Mouse (Mus musculus): ENCODE measurements at regions not wholly inside any gene's neighbourhood (a gene's known extent, or its start where the extent isn't known, plus 50 kb on each side); places are given as distances from the start of the nearest gene placed in this dataset.

GRCm38 (mm10) chr12:54293248-54293647 lies 89.6 kb upstream of the Egln3 start:
- no peak overlapping the region for H3K27ac ChIP-seq
- DNase-seq (ENCODE audit: extremely low spot score in 1 of 2, low spot score in 2 of 2), result no peak
- H3K4me3 ChIP-seq, result no peak overlapping the region
- TF ChIP-seq CTCF (IDR thresholded peaks at IDR 0.05), result no peak
- intact Hi-C loops (cut with DNase I), result no loop called here

GRCm38 (mm10) chr12:54290311-54290710 lies 86.7 kb upstream of the Egln3 start:
- Histone ChIP-seq H3K27ac (no peak overlapping the region), H3K4me3 (no peak overlapping the region)
- no peak for DNase-seq (ENCODE audit: extremely low spot score in 1 of 2, low spot score in 2 of 2)
- intact Hi-C loops (cut with DNase I), result no loop called here
- no peak for TF ChIP-seq CTCF (IDR thresholded peaks at IDR 0.05)

- no peak for DNase-seq (ENCODE audit: extremely low spot score in 1 of 2, low spot score in 2 of 2)
- Histone ChIP-seq H3K4me3 (no peak overlapping the region), H3K27ac (no peak overlapping the region)
- intact Hi-C loops (cut with DNase I), result no loop called here
- TF ChIP-seq CTCF (IDR thresholded peaks at IDR 0.05), result no peak
Measured at GRCm38 (mm10) chr12:54288747-54289146, 85.1 kb upstream of the Egln3 start.

GRCm38 (mm10) chr12:54288041-54288502 lies 84.4 kb upstream of the Egln3 start:
- intact Hi-C loops (cut with DNase I), result no loop called here
- TF ChIP-seq CTCF (IDR thresholded peaks at IDR 0.05), result no peak
- Histone ChIP-seq H3K27ac (no peak overlapping the region), H3K4me3 (no peak overlapping the region)
- DNase-seq (ENCODE audit: extremely low spot score in 1 of 2, low spot score in 2 of 2), result no peak

GRCm38 (mm10) chr12:54286911-54287819 lies 83.5 kb upstream of the Egln3 start:
- Histone ChIP-seq H3K4me3 (no peak overlapping the region), H3K27ac (no peak overlapping the region)
- intact Hi-C loops (cut with DNase I), result no loop called here
- no peak for DNase-seq (ENCODE audit: extremely low spot score in 1 of 2, low spot score in 2 of 2)
- TF ChIP-seq CTCF (IDR thresholded peaks at IDR 0.05), result no peak

- no peak for TF ChIP-seq CTCF (IDR thresholded peaks at IDR 0.05)
- Histone ChIP-seq H3K27ac (no peak overlapping the region), H3K4me3 (no peak overlapping the region)
- intact Hi-C loops (cut with DNase I), result no loop called here
- DNase-seq (ENCODE audit: extremely low spot score in 1 of 2, low spot score in 2 of 2), result no peak
Measured at GRCm38 (mm10) chr12:54283646-54284045, 80.0 kb upstream of the Egln3 start.

- H3K4me3 ChIP-seq, result no peak overlapping the region
- DNase-seq (ENCODE audit: extremely low spot score in 1 of 2, low spot score in 2 of 2), result no peak
- no peak overlapping the region for H3K27ac ChIP-seq
- no peak for TF ChIP-seq CTCF (IDR thresholded peaks at IDR 0.05)
- intact Hi-C loops (cut with DNase I), result no loop called here
Measured at GRCm38 (mm10) chr12:54283011-54283410, 79.4 kb upstream of the Egln3 start.

- TF ChIP-seq CTCF (IDR thresholded peaks at IDR 0.05), result no peak
- Histone ChIP-seq H3K4me3 (no peak overlapping the region), H3K27ac (no peak overlapping the region)
- intact Hi-C loops (cut with DNase I), result no loop called here
- no peak for DNase-seq (ENCODE audit: extremely low spot score in 1 of 2, low spot score in 2 of 2)
Measured at GRCm38 (mm10) chr12:54282281-54282921, 78.7 kb upstream of the Egln3 start.

- no peak overlapping the region for H3K27ac ChIP-seq
- DNase-seq (ENCODE audit: extremely low spot score in 1 of 2, low spot score in 2 of 2), result no peak
- no peak for TF ChIP-seq CTCF (IDR thresholded peaks at IDR 0.05)
- intact Hi-C loops (cut with DNase I), result no loop called here
- H3K4me3 ChIP-seq, result no peak overlapping the region
Measured at GRCm38 (mm10) chr12:54280457-54280856, 76.8 kb upstream of the Egln3 start.

- TF ChIP-seq CTCF (IDR thresholded peaks at IDR 0.05), result no peak
- intact Hi-C loops (cut with DNase I), result no loop called here
Measured at GRCm38 (mm10) chr12:54280001-54280400, 76.3 kb upstream of the Egln3 start.

GRCm38 (mm10) chr12:54276978-54277537 lies 73.4 kb upstream of the Egln3 start:
- Histone ChIP-seq H3K4me3 (no peak overlapping the region), H3K27ac (no peak overlapping the region)
- intact Hi-C loops (cut with DNase I), result no loop called here
- no peak for TF ChIP-seq CTCF (IDR thresholded peaks at IDR 0.05)
- no peak for DNase-seq (ENCODE audit: extremely low spot score in 1 of 2, low spot score in 2 of 2)

More at GRCm38 (mm10) chr12:54280001-54280400, 76.3 kb upstream of the Egln3 start:
- H3K4me3 ChIP-seq, result no peak overlapping the region
- DNase-seq (ENCODE audit: extremely low spot score in 1 of 2, low spot score in 2 of 2), result no peak
- no peak overlapping the region for H3K27ac ChIP-seq

- no peak for DNase-seq (ENCODE audit: extremely low spot score in 1 of 2, low spot score in 2 of 2)
- intact Hi-C loops (cut with DNase I), result no loop called here
- Histone ChIP-seq H3K27ac (no peak overlapping the region), H3K4me3 (no peak overlapping the region)
- no peak for TF ChIP-seq CTCF (IDR thresholded peaks at IDR 0.05)
Measured at GRCm38 (mm10) chr12:54273506-54273905, 69.8 kb upstream of the Egln3 start.
